Mouse (Mus musculus) 3134 (cell line): ENCODE measurements around the gene Btnl6.
"Not testable (repeated sequence)": the region's sequence is repeated elsewhere in the genome, so short reads cannot be mapped to it uniquely, and the experiment has no call there.

Experiments
- DNase-seq: peaks from one replicate; pipeline ENCODE4 v3.0.0-alpha.2; 2011; ENCODE audit warnings: low spot score; ENCODE audit not compliant: insufficient read length; ENCODE audit errors: extremely low read depth

The Btnl6 gene

GRCm38 (mm10) chr17:34517252-34517651, at the start of gene Btnl6:
Btnl6 (minus strand) TSS chr17:34517352.
- no peak for DNase-seq

- DNase-seq = no peak
These were observed 47.6 kb upstream of the Btnl6 start for GRCm38 (mm10) chr17:34564796-34565195.

DNA sequence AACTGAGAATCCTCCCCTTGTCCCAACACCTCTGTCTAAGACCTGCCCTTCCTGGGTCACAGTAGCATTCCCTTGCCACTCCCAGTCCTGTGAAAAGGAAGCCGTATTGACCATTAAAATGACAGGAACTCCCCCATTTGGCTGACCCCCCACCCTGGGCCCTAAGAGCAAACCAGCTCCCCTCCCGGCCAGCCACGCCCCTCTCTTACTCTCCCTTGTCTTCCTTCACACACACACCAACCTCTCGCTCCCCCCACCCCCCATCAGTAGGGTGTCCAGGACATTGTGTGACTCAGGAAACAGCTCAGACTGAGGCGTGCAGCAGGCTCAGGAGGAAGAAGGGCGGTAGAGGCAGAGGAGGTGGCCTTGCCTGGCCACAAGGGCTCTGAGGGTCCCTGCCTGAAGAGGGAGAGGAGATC, 46.9 kb upstream of the Btnl6 start, which contains the start of gene Notch4:
Notch4 (plus strand) TSS at position 266 of the 419 bp plus-strand sequence.
- DNase-seq = peak; percentile 38

GRCm38 (mm10) chr17:34563354-34563753, 46.2 kb upstream of the Btnl6 start:
- DNase-seq = no peak

DNA sequence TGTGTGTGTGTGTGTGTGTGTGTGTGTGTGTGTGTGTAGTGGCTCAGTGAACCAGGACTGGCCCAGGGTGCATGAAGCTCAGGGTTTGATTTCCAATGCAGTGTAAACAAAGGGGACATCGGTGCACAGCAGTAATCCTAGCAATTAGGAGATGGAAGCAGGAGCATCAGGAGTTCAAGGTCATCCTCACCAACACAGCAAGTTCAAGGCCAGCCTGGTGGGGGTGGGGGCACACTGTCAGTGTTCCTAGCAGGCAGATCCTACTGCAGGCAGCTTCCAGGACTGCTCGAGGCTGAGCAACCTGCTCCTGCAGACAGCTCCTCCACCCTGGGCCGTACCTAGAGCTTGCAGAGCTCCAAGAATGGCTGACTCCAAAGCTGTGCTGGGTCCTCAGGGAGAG, 45.4 kb upstream of the Btnl6 start:
- DNase-seq = no peak

GRCm38 (mm10) chr17:34561200-34561599, 44.0 kb upstream of the Btnl6 start:
- no peak for DNase-seq

DNA sequence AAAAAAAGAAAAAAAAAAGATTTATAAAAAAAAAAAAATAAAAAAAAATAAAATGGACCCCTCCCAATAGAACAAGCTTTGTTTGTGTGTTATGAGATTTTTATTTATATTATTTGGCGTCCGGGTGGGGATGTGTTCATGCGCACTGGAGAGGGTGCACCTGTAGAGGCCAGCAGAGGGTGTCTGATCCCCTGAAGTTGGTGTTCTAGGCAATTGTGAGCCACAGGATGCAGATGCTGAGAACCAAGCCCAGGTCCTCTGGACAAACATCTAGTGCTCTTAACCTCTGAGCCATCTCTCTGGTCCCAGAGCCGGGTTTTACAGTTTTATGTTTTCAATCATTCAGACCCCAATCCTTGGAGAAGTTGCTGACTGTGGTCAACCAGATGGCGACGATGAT, 43.3 kb upstream of the Btnl6 start:
- no peak for DNase-seq

GRCm38 (mm10) chr17:34559895-34560294, 42.7 kb upstream of the Btnl6 start:
- no peak for DNase-seq

DNA sequence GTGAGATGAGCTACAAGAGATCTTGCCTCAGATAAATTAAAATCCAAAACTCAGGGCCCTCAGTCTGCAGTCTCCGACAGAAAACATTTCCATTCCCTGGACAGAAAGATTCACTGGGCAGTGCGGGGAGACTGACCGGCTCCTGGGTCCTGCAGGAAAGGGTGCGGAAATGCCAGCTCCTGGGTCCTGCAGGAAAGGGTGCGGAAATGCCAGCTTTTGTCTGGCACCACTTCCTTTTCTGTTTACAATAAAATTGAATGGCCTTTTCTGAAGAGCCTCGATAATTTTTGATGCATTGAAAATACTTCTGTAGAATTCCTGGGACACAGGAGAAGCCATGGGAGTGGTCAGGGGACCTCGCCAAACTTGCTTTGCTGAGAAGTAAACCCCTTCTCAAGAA, 42.0 kb upstream of the Btnl6 start:
- DNase-seq = no peak

- no peak for DNase-seq
These were observed 40.3 kb upstream of the Btnl6 start for GRCm38 (mm10) chr17:34557411-34557810.

- DNase-seq = no peak
These were observed 39.3 kb upstream of the Btnl6 start for GRCm38 (mm10) chr17:34556406-34556805.

- DNase-seq = no peak
These were observed 38.3 kb upstream of the Btnl6 start for GRCm38 (mm10) chr17:34555483-34555882.

- DNase-seq = no peak
These were observed 32.7 kb upstream of the Btnl6 start for GRCm38 (mm10) chr17:34549843-34550242.

DNA sequence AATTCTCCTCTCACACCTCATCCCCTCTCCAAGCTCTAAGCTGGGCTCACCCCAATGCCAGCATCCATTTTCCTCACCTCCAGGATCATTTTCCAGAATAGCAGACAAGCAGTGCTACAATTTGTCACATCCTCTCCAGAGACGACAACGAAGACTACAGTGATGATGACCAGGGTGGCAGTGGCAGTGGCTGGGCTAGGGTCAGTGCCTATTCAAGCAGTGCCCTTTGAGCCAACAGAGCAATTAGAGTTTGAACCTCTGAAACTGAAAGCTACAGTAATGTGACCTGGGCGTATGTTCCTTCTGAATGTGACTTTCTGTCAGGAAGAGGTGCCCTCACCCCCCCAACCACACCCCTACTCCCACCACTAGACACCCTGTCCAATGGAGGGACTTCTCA, 32.0 kb upstream of the Btnl6 start:
- no peak for DNase-seq

DNA sequence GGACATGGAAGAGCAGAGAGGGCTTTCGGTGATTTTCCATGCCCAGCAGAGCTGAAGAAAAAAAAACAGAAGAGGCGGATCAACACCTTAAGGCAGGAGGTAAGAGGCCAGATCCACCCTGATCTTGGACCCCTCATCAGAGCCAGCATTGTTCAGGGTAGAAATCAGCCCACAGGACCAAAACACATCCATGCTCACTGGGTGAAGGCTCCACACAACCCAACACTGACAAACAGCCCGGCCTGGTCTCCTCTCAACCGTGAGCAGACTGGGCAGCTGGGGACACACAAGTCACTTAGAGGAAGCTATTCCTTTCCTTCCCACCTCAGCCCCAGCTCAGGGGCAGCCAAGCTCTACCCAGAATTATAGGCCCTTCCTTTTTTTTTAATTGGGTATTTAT, 30.4 kb upstream of the Btnl6 start:
- DNase-seq = no peak

DNA sequence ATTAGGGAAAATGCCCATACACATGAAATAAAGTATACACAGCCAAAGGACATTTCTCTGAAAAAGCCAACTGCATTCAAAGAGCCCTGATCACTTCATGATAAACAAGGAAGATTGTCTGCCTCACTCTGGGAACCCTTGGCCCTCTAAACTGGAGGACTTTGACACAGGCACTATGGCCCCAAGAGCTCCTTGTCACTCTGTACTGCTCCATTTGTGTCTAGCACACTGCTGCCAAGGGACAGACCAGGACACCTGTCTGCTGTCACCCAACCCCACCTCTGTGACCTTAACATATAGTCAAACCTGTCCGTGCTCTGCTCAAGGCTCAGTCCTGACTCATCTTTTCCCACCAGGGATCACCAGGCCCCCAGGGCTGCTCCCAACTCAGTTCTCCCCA, 29.6 kb upstream of the Btnl6 start:
- no peak for DNase-seq

DNA sequence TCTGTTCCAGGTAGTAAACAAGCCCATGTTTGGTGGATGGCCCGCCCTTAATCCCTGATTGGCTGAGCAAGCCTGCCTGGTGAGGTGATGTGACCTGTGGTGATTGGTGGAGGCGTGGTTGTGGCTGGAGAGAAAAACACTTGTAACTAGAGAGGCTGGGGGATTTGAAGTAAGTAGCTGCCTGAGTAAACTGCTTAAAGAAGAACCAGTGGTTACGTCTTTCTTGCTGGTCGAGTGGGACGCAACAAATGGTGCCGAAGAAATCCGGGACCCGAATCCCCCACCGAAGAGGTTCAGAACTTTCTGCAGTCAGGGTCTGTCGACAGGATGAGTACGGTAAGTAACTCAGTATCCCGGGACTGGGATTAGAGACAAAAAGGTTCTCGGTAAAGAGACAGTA, 26.4 kb upstream of the Btnl6 start:
- DNase-seq = not testable (repeated sequence)

DNA sequence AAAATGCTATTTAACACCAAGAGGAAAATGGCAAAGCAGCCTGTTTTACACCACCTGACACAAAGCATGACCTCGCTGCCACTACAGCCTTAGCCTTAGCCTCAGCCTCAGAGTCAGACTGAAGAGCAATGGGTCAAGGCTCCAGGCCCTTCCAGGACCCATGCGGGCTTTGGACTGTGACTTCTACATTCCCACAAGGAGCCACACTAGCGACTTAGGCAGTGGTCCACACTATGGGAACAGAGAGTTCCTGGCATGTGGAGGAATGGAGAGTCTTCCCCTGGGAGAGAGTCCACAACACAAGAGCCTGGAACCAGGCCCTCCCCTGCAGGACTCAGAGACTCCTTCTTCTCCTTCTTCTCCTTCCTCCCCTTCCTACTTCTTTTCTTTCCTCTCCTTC, 15.5 kb upstream of the Btnl6 start:
- DNase-seq = no peak

DNA sequence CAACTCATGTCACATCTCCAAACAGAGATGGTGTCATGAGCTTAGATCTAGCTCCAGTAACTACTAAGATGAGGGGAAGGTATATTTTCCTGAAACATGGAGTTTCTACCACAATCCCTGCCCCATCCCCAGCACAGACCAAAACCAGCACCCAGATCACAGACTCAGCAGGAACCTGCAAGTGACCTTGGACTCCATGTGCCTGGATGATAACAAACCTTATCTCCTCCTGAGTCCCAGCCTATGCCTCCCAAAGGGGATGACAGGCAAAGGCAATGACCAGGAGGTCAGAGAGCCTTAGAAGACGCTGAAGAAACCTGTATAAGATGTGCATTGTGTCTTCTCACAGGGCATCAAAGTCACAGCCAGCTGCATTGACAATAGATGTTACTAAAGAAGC, 1.8 kb upstream of the Btnl6 start:
- DNase-seq = no peak

DNA sequence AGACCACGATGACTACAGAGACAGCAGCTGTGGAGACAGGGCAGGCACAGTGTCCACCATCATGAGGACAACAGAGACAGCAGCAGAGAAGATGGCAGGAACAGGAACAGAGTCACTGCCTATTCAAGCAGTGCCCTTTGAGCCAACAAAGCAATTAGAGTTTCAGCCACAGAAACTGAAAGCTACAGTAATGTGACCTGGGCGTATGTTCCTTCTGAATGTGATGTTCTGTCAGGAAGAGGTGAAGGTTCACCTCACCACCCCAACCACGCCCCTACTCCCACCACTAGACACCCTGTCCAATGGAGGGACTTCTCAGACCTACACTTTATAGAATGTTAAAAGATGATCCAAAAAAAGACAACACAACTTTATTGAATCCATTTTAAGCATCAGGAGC, 1.4 kb upstream of the Btnl6 start:
- not testable (repeated sequence) for DNase-seq

DNA sequence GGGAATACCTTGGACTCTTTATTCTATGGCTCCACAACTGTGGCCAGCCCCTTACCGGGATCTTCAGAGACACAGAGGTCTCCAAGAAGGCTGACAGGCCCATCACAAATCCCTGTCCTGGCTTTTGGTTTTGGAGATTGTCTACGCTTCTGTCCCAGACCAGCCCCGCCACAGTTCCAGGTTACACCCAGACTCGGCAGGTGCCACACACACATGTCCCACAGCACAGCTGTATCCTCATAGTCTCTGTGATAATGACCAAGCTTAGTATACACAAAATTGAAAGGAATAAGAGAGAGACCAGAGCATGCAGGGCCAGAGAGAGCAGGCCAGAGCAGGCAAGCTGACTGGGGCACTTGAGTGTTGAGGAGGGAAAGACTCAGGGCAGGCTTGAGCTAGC, 643 bp upstream of the Btnl6 start:
- no peak for DNase-seq

- no peak for DNase-seq
These were observed 638 bp downstream of the Btnl6 start for GRCm38 (mm10) chr17:34516514-34516913.

GRCm38 (mm10) chr17:34511723-34512122, 5.4 kb downstream of the Btnl6 start:
- DNase-seq = not testable (repeated sequence)
